Mouse (Mus musculus): ENCODE results near the gene Adcy4. TPM values are rescaled to one million over a fixed set of nuclear protein-coding genes. Genes with fewer than 3 reads are reported as not detected.

Adcy4 gene
- polyA plus RNA-seq, 1 experiment, result 0.02 TPM

GRCm38 (mm10) chr14:55730116-55730515 lies 53.8 kb downstream of the Adcy4 start:
- Histone ChIP-seq H3K79me3 (ENCODE audit: low read depth) (no peaks in the 10 kb centered on the region), H3K27me3 (ENCODE audit: control insufficient read depth, insufficient read depth, insufficient read length) (no peaks in the 10 kb centered on the region), H3ac (ENCODE audit: control insufficient read depth, insufficient read length, low read depth) (no peak overlapping the region), H3K36me3 (ENCODE audit: control insufficient read depth, insufficient read depth) (no peaks in the 10 kb centered on the region), H3K79me2 (ENCODE audit: control insufficient read depth, insufficient read depth) (no peaks in the 10 kb centered on the region), H3K4me3 (ENCODE audit: insufficient read depth, poor library complexity, severe bottlenecking) (no peak overlapping the region)
- no peak for TF ChIP-seq MAX (IDR thresholded peaks at IDR 0.05)
- TF ChIP-seq USF1 (IDR thresholded peaks at IDR 0.05; ENCODE audit: low read depth), result no peak
- TF ChIP-seq FOSL1 (IDR thresholded peaks at IDR 0.05; ENCODE audit: insufficient read depth, low read length, poor library complexity, severe bottlenecking), result no peak
- TF ChIP-seq CTCF (IDR thresholded peaks at IDR 0.05; ENCODE audit: control insufficient read depth, insufficient read depth, insufficient read length), result no peak
- no peak for TF ChIP-seq MYOG (IDR thresholded peaks at IDR 0.05; ENCODE audit: control insufficient read depth, extremely low read depth, insufficient read length)

DNA sequence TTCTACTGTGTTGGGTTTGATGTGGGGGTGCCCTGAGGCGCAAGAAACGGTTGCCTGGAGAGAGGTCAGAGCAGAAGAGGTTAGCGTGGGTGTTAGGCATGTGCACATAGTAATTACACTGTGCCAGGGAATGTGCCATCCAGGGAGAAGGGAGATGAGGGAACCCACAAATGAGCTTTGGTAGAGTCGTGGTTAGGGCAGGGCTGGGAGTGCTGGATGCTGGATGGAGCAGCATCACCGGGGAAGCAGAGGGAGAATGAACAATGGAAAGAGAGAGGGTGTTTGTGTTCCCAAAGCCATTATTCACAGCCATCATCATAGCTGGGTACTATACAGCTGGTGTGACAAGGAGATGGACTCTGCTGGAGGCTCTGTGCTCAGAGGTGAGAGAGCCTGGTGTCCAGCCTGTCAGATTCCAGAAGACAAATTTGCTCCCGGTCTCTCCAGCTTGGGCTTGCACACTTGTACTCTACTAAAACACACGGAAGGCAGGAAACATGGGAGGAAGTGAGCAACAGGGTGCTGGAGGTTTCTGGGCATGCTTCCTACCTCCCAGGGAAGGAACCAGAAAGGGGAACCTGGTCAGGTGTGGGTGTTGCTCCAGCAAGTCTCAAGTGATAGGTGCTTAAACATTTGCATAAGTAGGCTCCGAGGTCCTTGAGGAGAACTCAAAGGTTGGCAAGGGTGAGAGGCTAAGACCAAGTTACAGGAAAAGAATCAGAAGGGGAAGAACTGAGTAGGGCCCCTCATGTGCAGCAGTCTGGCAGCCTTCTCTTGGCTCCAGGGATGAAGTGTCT lies 55.8 kb downstream of the Adcy4 start:
- Histone ChIP-seq H3ac (ENCODE audit: control insufficient read depth, insufficient read length, low read depth) (no peak overlapping the region), H3K36me3 (ENCODE audit: control insufficient read depth, insufficient read depth) (no peaks in the 10 kb centered on the region), H3K79me3 (ENCODE audit: low read depth) (no peaks in the 10 kb centered on the region), H3K79me2 (ENCODE audit: control insufficient read depth, insufficient read depth) (no peaks in the 10 kb centered on the region), H3K27me3 (ENCODE audit: control insufficient read depth, insufficient read depth, insufficient read length) (no peaks in the 10 kb centered on the region), H3K4me3 (ENCODE audit: insufficient read depth, poor library complexity, severe bottlenecking) (no peak overlapping the region)
- TF ChIP-seq MYOG (IDR thresholded peaks at IDR 0.05; ENCODE audit: control insufficient read depth, extremely low read depth, insufficient read length) (no peak), USF1 (IDR thresholded peaks at IDR 0.05; ENCODE audit: low read depth) (no peak), FOSL1 (IDR thresholded peaks at IDR 0.05; ENCODE audit: insufficient read depth, low read length, poor library complexity, severe bottlenecking) (no peak)

- H3K79me3 ChIP-seq (ENCODE audit: low read depth), result no peaks in the 10 kb centered on the region
- no peaks in the 10 kb centered on the region for H3K79me2 ChIP-seq (ENCODE audit: control insufficient read depth, insufficient read depth)
- TF ChIP-seq MYOG (IDR thresholded peaks at IDR 0.05; ENCODE audit: control insufficient read depth, extremely low read depth, insufficient read length) (no peak), CEBPB (IDR thresholded peaks at IDR 0.05; ENCODE audit: low read depth) (no peak), CTCF (IDR thresholded peaks at IDR 0.05; ENCODE audit: control insufficient read depth, insufficient read depth, insufficient read length) (no peak), USF1 (IDR thresholded peaks at IDR 0.05; ENCODE audit: low read depth) (no peak), MAX (IDR thresholded peaks at IDR 0.05) (no peak), MYOD1 (IDR thresholded peaks at IDR 0.05; ENCODE audit: control insufficient read depth, insufficient read length, low read depth) (no peak), FOSL1 (IDR thresholded peaks at IDR 0.05; ENCODE audit: insufficient read depth, low read length, poor library complexity, severe bottlenecking) (no peak)
- H3K27me3 ChIP-seq (ENCODE audit: control insufficient read depth, insufficient read depth, insufficient read length), result no peaks in the 10 kb centered on the region
- no peaks in the 10 kb centered on the region for H3K36me3 ChIP-seq (ENCODE audit: control insufficient read depth, insufficient read depth)
- H3ac ChIP-seq (ENCODE audit: control insufficient read depth, insufficient read length, low read depth), result no peak overlapping the region
- H3K4me3 ChIP-seq (ENCODE audit: insufficient read depth, poor library complexity, severe bottlenecking), result no peak overlapping the region
These were observed 57.6 kb downstream of the Adcy4 start for GRCm38 (mm10) chr14:55726261-55726660.

- TF ChIP-seq MYOG (IDR thresholded peaks at IDR 0.05; ENCODE audit: control insufficient read depth, extremely low read depth, insufficient read length) (no peak), FOSL1 (IDR thresholded peaks at IDR 0.05; ENCODE audit: insufficient read depth, low read length, poor library complexity, severe bottlenecking) (no peak), MAX (IDR thresholded peaks at IDR 0.05) (peak; percentile 74), CTCF (IDR thresholded peaks at IDR 0.05; ENCODE audit: control insufficient read depth, insufficient read depth, insufficient read length) (no peak), CEBPB (IDR thresholded peaks at IDR 0.05; ENCODE audit: low read depth) (peak; percentile 77), USF1 (IDR thresholded peaks at IDR 0.05; ENCODE audit: low read depth) (no peak), MYOD1 (IDR thresholded peaks at IDR 0.05; ENCODE audit: control insufficient read depth, insufficient read length, low read depth) (peak; percentile 89)
- Histone ChIP-seq H3K79me2 (ENCODE audit: control insufficient read depth, insufficient read depth) (no peaks in the 10 kb centered on the region), H3ac (ENCODE audit: control insufficient read depth, insufficient read length, low read depth) (no peak overlapping the region), H3K79me3 (ENCODE audit: low read depth) (no peaks in the 10 kb centered on the region), H3K4me3 (ENCODE audit: insufficient read depth, poor library complexity, severe bottlenecking) (no peak overlapping the region), H3K27me3 (ENCODE audit: control insufficient read depth, insufficient read depth, insufficient read length) (no peaks in the 10 kb centered on the region), H3K36me3 (ENCODE audit: control insufficient read depth, insufficient read depth) (no peaks in the 10 kb centered on the region)
These were observed 59.5 kb downstream of the Adcy4 start for GRCm38 (mm10) chr14:55724411-55724871.

DNA sequence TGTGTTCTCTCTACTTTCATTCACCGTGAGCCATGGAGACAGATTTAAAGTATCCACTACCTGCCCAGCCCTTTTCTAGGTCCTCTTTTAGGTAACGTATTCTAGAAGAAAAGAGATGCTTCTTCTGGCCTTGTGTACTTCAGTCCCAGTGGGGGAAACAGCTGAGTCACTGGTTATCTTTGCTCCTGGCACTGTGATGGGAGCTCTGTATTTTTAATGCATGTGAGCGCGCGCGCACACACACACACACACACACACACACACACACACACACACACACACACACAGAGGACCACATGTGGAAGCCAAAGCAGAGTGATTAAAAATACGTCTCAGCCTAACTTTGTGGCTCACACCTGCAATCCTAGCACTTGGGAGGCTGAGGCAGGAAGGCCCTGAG lies 60.5 kb downstream of the Adcy4 start:
- no peak overlapping the region for H3K4me3 ChIP-seq (ENCODE audit: insufficient read depth, poor library complexity, severe bottlenecking)
- no peaks in the 10 kb centered on the region for H3K79me2 ChIP-seq (ENCODE audit: control insufficient read depth, insufficient read depth)
- no peak for TF ChIP-seq CEBPB (IDR thresholded peaks at IDR 0.05; ENCODE audit: low read depth)
- TF ChIP-seq CTCF (IDR thresholded peaks at IDR 0.05; ENCODE audit: control insufficient read depth, insufficient read depth, insufficient read length), result no peak
- no peak for TF ChIP-seq MYOG (IDR thresholded peaks at IDR 0.05; ENCODE audit: control insufficient read depth, extremely low read depth, insufficient read length)
- TF ChIP-seq MYOD1 (IDR thresholded peaks at IDR 0.05; ENCODE audit: control insufficient read depth, insufficient read length, low read depth), result no peak
- no peak for TF ChIP-seq FOSL1 (IDR thresholded peaks at IDR 0.05; ENCODE audit: insufficient read depth, low read length, poor library complexity, severe bottlenecking)
- TF ChIP-seq USF1 (IDR thresholded peaks at IDR 0.05; ENCODE audit: low read depth), result no peak
- TF ChIP-seq MAX (IDR thresholded peaks at IDR 0.05), result no peak
- H3K36me3 ChIP-seq (ENCODE audit: control insufficient read depth, insufficient read depth), result peaks cover under 1% of the 10 kb centered on the region
- no peaks in the 10 kb centered on the region for H3K27me3 ChIP-seq (ENCODE audit: control insufficient read depth, insufficient read depth, insufficient read length)
- H3ac ChIP-seq (ENCODE audit: control insufficient read depth, insufficient read length, low read depth), result no peak overlapping the region
- H3K79me3 ChIP-seq (ENCODE audit: low read depth), result no peaks in the 10 kb centered on the region
